Mouse (Mus musculus): ENCODE data around the gene Calm3. TPM values are rescaled to one million over a fixed set of nuclear protein-coding genes. Genes with fewer than 3 reads are reported as not detected.
A peak's percentile ranks its signal among the peaks of the same experiment; 100 is the strongest.
"Not testable (repeated sequence)": the region's sequence is repeated elsewhere in the genome, so short reads cannot be mapped to it uniquely, and the experiment has no call there.

Gene Calm3
- polyA plus RNA-seq (2014; fragmentation: Nextera tagmentation; extraction: Ambion mirVana), result 322 and 337 TPM in 2 replicates

DNA sequence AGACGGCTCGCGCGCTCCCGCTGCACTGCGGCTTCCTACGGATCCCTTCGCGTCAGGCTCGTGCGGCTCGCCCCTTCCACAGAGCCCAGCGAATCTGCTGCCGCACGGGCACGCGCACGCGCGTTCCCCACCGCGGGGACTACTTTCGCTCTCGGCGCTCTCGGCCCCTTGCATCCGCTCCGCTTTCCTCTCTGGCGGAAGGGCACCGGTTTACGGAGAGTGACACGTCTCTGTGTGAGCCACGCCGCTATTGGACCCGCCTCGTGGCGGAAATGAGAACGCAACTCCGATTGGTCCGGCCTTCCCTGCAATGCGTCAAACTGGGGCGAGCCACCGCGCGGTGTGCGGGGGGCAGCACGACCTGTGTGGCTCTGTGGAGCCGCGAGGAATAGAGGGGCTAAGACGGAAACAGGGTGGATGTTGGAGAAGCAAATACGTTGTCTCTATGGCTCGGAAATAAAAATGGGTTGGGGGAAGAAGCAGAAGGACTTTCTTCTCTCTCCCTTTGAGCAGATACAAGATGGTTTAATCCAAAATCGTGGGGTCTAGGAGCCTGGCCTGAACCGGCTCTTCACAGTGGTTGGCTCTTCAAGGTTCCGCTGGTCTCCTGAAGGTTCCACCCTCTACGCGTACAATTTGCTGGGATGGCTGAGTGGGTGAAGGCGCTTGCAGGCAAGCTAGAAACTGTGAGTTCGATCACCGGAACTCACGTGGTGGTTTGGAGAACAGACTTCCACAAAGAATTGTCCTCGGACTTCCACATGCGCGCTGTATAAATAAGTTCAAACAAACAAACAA lies at the start of gene Calm3:
Gene Calm3, minus strand, starts transcription at position 78 of the 798 bp plus-strand sequence.
- Histone ChIP-seq H3K9me3 (ENCODE audit: control insufficient read depth, low read length) (no peaks in the 10 kb centered on the region), H3K4me2 (replicated peaks; ENCODE audit: low read depth, low read length) (peak within 1 kb of the TSS; percentile 72), H3K27ac (ENCODE audit: low read depth, low read length) (peak within 1 kb of the TSS; percentile 96), H3K4me1 (replicated peaks; ENCODE audit: control insufficient read depth, insufficient read depth, low read length) (peaks cover 25% of the 10 kb centered on the region), H3K36me3 (ENCODE audit: control insufficient read depth, insufficient read depth, low read length) (no peaks in the 10 kb centered on the region), H3K4me3 (ENCODE audit: low read depth, low read length) (peak within 1 kb of the TSS; percentile 93), H3K27me3 (ENCODE audit: control insufficient read depth, insufficient read depth, low read length) (no peaks in the 10 kb centered on the region), H3K9ac (ENCODE audit: low read depth, low read length) (peak within 1 kb of the TSS; percentile 99)
- DNase-seq (ENCODE audit: low spot score) (peak; percentile 100), ATAC-seq (ENCODE audit: low FRiP score) (peak; percentile 93)
- WGBS, result 2% methylated on average over 64 of the region's 64 CpGs

DNA sequence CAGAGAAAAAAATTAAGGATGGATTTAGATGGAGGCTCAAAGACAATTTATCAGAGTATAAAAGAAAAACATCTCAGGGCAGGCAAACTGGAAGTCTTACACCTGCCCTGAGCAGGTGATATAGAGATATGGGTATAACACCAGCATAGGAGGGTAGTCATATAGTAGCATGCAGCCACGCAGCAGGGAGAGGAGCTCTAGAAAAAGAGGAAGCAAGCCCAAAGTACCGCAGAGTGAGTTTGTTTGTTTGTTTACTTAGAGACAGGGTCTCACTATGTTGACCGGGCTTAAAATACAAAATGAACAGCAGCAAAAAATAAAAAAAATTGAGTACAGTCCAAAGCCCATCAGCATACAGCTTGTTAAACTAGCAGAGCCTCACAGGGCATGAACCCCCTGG lies 47.2 kb upstream of the Calm3 start:
- Histone ChIP-seq H3K36me3 (ENCODE audit: control insufficient read depth, insufficient read depth, low read length) (no peaks in the 10 kb centered on the region), H3K27ac (ENCODE audit: low read depth, low read length) (no peak overlapping the region), H3K9ac (ENCODE audit: low read depth, low read length) (no peak overlapping the region), H3K9me3 (ENCODE audit: control insufficient read depth, low read length) (no peaks in the 10 kb centered on the region), H3K4me1 (replicated peaks; ENCODE audit: control insufficient read depth, insufficient read depth, low read length) (no peaks in the 10 kb centered on the region), H3K4me2 (replicated peaks; ENCODE audit: low read depth, low read length) (no peak overlapping the region), H3K4me3 (ENCODE audit: low read depth, low read length) (no peak overlapping the region), H3K27me3 (ENCODE audit: control insufficient read depth, insufficient read depth, low read length) (no peaks in the 10 kb centered on the region)
- DNase-seq (ENCODE audit: low spot score) (no peak), ATAC-seq (ENCODE audit: low FRiP score) (no peak)
- 86% methylated on average over 3 of the region's 3 CpGs for WGBS

DNA sequence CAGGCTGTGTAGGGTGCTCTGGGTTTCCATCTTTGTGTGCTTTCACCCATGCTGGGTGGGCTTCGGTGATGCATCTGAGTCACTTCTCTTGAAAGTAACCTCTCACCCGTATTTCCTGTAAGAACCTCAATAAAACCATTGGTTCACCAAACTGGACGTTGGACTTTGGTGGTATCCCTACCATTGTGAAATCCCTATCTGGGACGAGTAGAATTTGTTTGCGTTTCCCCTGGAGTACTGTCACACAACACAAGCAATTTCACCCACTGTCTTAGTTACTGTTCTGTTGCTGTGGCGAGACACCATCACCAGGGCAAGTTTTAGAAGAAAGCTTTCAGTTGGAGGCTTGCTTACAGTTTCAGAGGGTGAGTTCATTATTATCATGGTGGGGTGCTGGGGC lies 44.5 kb upstream of the Calm3 start:
- no peaks in the 10 kb centered on the region for H3K27me3 ChIP-seq (ENCODE audit: control insufficient read depth, insufficient read depth, low read length)
- H3K4me2 ChIP-seq (replicated peaks; ENCODE audit: low read depth, low read length), result no peak overlapping the region
- no peaks in the 10 kb centered on the region for H3K36me3 ChIP-seq (ENCODE audit: control insufficient read depth, insufficient read depth, low read length)
- H3K4me1 ChIP-seq (replicated peaks; ENCODE audit: control insufficient read depth, insufficient read depth, low read length), result no peaks in the 10 kb centered on the region
- no peaks in the 10 kb centered on the region for H3K9me3 ChIP-seq (ENCODE audit: control insufficient read depth, low read length)
- no peak overlapping the region for H3K27ac ChIP-seq (ENCODE audit: low read depth, low read length)
- no peak for DNase-seq (ENCODE audit: low spot score)
- no peak overlapping the region for H3K9ac ChIP-seq (ENCODE audit: low read depth, low read length)
- no peak for ATAC-seq (ENCODE audit: low FRiP score)
- WGBS, result 87% methylated on average over 6 of the region's 6 CpGs
- H3K4me3 ChIP-seq (ENCODE audit: low read depth, low read length), result no peak overlapping the region

DNA sequence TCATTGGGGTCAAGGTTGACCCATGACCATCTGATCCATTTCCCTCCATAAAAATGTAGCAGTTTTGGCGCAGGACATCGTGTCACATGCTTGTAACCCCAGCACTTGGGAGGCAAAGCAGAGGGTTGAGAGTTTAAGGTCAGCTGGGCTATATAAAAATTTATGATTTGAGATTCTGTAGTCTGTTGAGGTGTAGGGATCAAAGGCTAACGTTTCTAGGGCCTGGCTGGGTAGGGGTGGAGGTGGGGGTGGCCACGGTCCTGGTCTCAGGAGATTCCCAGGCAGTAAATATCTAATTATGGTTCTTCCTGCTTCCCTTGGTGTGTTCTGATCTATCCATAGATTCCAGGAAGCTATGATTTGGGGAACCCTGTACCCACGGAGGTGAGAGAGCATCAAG lies 37.8 kb upstream of the Calm3 start:
- no peak overlapping the region for H3K27ac ChIP-seq (ENCODE audit: low read depth, low read length)
- no peak overlapping the region for H3K9ac ChIP-seq (ENCODE audit: low read depth, low read length)
- no peak for DNase-seq (ENCODE audit: low spot score)
- no peaks in the 10 kb centered on the region for H3K36me3 ChIP-seq (ENCODE audit: control insufficient read depth, insufficient read depth, low read length)
- H3K4me2 ChIP-seq (replicated peaks; ENCODE audit: low read depth, low read length), result no peak overlapping the region
- H3K4me1 ChIP-seq (replicated peaks; ENCODE audit: control insufficient read depth, insufficient read depth, low read length), result no peaks in the 10 kb centered on the region
- ATAC-seq (ENCODE audit: low FRiP score), result no peak
- H3K4me3 ChIP-seq (ENCODE audit: low read depth, low read length), result no peak overlapping the region
- no peaks in the 10 kb centered on the region for H3K27me3 ChIP-seq (ENCODE audit: control insufficient read depth, insufficient read depth, low read length)
- no peaks in the 10 kb centered on the region for H3K9me3 ChIP-seq (ENCODE audit: control insufficient read depth, low read length)
- 85% methylated on average over 5 of the region's 5 CpGs for WGBS

DNA sequence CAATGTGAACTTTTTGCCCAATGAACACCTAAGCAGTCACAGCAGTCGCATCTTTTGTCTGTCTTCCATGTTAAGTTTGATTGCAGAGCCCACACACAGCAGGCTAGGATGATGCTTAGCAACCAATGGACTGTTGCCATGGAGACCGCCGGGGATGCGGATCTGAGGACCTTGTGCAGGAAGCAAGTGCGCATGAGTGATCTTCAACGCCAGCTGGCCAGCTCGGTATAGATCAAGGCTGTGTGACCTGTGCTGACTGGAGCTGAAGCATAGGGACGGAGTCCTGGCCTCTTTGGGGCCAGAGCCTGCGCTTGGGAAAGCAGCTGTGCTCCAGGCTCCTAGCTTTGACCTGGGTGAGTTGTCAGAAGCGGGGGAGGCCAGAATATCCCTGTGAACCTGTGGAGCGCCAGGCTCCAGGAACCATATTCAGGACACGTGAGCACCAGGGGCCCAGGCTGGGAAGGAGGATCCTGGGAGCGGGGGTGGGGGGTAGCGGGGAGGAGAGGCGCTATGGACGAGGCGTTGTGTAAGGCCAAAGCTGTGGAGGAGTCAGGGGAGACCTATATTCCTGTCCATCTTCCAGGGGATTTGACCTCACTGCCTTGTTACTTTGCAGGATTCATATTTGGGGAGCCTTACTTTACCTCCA lies 35.7 kb upstream of the Calm3 start, which contains the start of gene Pnmal1:
Gene Pnmal1, plus strand, starts transcription at position 141 of the 649 bp plus-strand sequence.
- DNase-seq (ENCODE audit: low spot score) (peak; percentile 96), ATAC-seq (ENCODE audit: low FRiP score) (peak; percentile 96)
- no peaks in the 10 kb centered on the region for H3K27me3 ChIP-seq (ENCODE audit: control insufficient read depth, insufficient read depth, low read length)
- peak within 1 kb of the TSS; percentile 6 for H3K4me3 ChIP-seq (ENCODE audit: low read depth, low read length)
- H3K27ac ChIP-seq (ENCODE audit: low read depth, low read length), result peak within 1 kb of the TSS; percentile 95
- H3K4me2 ChIP-seq (replicated peaks; ENCODE audit: low read depth, low read length), result peak within 1 kb of the TSS; percentile 53
- H3K9ac ChIP-seq (ENCODE audit: low read depth, low read length), result peak within 1 kb of the TSS; percentile 1; the same call in 1 of the 2 replicates
- 19% methylated on average over 17 of the region's 17 CpGs for WGBS
- no peaks in the 10 kb centered on the region for H3K4me1 ChIP-seq (replicated peaks; ENCODE audit: control insufficient read depth, insufficient read depth, low read length)
- H3K36me3 ChIP-seq (ENCODE audit: control insufficient read depth, insufficient read depth, low read length), result no peaks in the 10 kb centered on the region
- H3K9me3 ChIP-seq (ENCODE audit: control insufficient read depth, low read length), result no peaks in the 10 kb centered on the region

DNA sequence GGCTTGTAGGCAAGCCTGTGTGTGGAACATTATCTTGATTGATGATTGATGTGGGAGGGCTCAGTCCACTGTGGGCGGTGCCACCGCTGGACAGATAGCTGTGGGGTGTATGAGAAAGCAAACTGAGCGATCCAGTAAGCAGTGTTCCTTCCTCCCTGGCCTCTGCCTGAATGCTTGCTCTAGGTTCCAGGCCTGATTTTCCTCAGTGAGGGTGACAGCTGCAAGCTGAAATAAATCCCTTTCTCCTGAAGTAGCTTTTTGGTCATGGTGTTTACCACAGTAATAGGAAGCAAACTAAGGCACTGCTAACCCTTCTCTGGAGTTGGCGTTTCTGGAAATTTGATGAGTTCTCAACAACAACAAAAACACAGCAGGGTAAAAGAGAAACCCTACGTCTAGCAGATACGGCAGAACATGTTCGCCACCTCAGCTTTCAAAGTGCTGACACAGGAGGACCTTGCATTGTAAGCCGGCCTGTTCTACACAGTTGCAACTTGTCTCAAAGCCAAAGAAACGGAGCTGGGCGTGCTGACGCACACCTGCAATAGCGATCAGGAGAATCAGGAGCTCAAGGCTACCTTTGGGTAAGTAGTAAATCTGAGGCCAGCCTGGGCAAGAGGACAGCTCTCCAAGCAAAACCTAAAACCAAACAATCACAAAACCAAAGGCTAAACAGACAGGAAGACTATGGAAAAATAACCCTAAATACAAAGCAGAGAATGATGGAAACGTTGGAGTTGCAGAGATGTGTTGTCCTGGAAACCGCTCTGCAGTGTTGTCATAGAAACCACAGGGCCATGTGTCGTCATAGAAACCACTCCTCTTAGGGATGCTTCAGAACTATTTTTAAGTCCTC lies 32.7 kb upstream of the Calm3 start:
- no peak for ATAC-seq (ENCODE audit: low FRiP score)
- Histone ChIP-seq H3K36me3 (ENCODE audit: control insufficient read depth, insufficient read depth, low read length) (no peaks in the 10 kb centered on the region), H3K9ac (ENCODE audit: low read depth, low read length) (no peak overlapping the region), H3K27ac (ENCODE audit: low read depth, low read length) (peak overlapping the region; percentile 65), H3K4me2 (replicated peaks; ENCODE audit: low read depth, low read length) (no peak overlapping the region), H3K27me3 (ENCODE audit: control insufficient read depth, insufficient read depth, low read length) (no peaks in the 10 kb centered on the region), H3K9me3 (ENCODE audit: control insufficient read depth, low read length) (no peaks in the 10 kb centered on the region), H3K4me3 (ENCODE audit: low read depth, low read length) (no peak overlapping the region), H3K4me1 (replicated peaks; ENCODE audit: control insufficient read depth, insufficient read depth, low read length) (no peaks in the 10 kb centered on the region)
- DNase-seq (ENCODE audit: low spot score), result peak; percentile 60
- 56% methylated on average over 15 of the region's 15 CpGs for WGBS

DNA sequence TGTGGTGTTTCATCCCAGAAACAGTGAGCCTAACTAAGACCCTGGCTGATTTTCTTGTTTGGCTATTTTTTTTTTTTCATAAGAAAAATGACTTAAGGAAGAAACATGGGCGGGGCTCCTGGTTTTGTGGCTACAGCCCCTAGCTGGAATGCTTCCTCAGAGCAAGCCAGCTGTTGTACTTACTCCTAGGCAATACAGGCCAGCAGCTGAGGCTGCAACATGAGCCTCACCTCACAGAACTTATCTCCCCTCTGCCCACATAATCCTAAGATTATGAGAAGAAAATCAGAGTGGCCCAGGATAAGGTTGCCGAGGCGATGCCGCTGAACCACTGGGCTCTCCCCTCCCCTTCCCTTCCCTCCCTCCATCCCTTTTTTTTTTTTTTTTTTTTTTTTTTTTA lies 31.8 kb upstream of the Calm3 start:
- Histone ChIP-seq H3K36me3 (ENCODE audit: control insufficient read depth, insufficient read depth, low read length) (no peaks in the 10 kb centered on the region), H3K9ac (ENCODE audit: low read depth, low read length) (no peak overlapping the region), H3K4me2 (replicated peaks; ENCODE audit: low read depth, low read length) (no peak overlapping the region), H3K27ac (ENCODE audit: low read depth, low read length) (no peak overlapping the region), H3K4me1 (replicated peaks; ENCODE audit: control insufficient read depth, insufficient read depth, low read length) (no peaks in the 10 kb centered on the region), H3K9me3 (ENCODE audit: control insufficient read depth, low read length) (no peaks in the 10 kb centered on the region), H3K27me3 (ENCODE audit: control insufficient read depth, insufficient read depth, low read length) (no peaks in the 10 kb centered on the region), H3K4me3 (ENCODE audit: low read depth, low read length) (no peak overlapping the region)
- ATAC-seq (ENCODE audit: low FRiP score) (no peak), DNase-seq (ENCODE audit: low spot score) (no peak)
- 85% methylated on average over 4 of the region's 4 CpGs for WGBS

DNA sequence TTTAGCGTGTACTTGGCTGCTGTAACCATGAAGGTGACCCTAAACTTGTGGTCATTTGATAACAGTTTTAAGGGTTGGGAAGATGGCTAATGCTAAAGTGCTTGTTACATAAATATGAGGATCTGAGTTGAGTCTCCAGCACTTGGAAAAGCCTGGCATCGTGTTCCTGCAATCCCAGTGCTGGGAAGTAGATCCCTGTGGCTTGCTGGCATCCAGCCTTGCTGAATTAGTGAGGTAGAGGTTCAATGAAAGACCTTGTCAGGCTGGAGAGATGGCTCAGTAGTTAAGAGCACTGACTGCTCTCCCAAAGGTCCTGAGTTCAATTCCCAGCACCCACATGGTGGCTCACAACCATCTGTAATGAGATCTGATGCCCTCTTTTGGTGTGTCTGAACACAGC lies 29.9 kb upstream of the Calm3 start:
- not testable (repeated sequence) for H3K4me1 ChIP-seq (replicated peaks; ENCODE audit: control insufficient read depth, insufficient read depth, low read length); H3K4me3 ChIP-seq (ENCODE audit: low read depth, low read length); ATAC-seq (ENCODE audit: low FRiP score); H3K36me3 ChIP-seq (ENCODE audit: control insufficient read depth, insufficient read depth, low read length); H3K27ac ChIP-seq (ENCODE audit: low read depth, low read length); DNase-seq (ENCODE audit: low spot score); H3K4me2 ChIP-seq (replicated peaks; ENCODE audit: low read depth, low read length); H3K9ac ChIP-seq (ENCODE audit: low read depth, low read length); H3K9me3 ChIP-seq (ENCODE audit: control insufficient read depth, low read length)
- 61% methylated on average over 2 of the region's 2 CpGs for WGBS
- H3K27me3 ChIP-seq (ENCODE audit: control insufficient read depth, insufficient read depth, low read length), result peaks cover 10% of the 10 kb centered on the region
